Mouse (Mus musculus) left cerebral cortex, postnatal 14 days (tissue): ENCODE data around the gene B9d2. TPM values are rescaled to one million over a fixed set of nuclear protein-coding genes. Genes with fewer than 3 reads are reported as not detected.

ENCODE experiments used
- DNase-seq, 2 experiments: peaks; one replicate each; pipeline ENCODE4 v3.0.0; 2021 to 2022; ENCODE audit warnings: low spot score in 2 of 2, mixed read lengths in 1 of 2
- intact Hi-C: fragments of 180-260 bp; cut with DNase I; formaldehyde crosslinking; loops from one replicate; pipeline ENCODE4 v1.15.1; 2025
- total RNA-seq, 2 experiments: library from RNA; stranded (reverse); gene quantifications; 2 replicates each; pipeline ENCODE4 v1.2.3; 2021

Gene B9d2
- total RNA-seq, 2 experiments from 2014 or later, result 25.5 to 30.1 TPM

DNA sequence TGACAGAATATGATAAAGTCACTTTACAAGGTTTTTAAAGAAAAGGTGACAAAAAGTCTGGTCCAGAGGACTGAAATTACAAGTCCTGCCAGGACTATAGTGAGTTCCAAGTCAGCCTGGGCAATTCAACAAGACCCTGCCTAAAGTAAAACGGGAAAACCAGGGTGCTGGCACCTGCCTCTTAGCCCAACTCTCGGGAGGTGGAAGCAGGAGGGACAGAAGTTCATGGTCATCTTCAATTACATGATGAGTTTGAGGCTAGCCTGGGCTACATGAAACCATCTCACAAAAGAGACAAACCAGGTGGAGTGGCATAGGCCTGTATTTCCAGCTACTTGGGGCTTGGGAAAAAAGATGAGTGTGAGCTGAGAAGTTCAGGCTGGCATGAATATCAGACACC is 8.9 kb upstream of the B9d2 start:
- no peak for DNase-seq

DNA sequence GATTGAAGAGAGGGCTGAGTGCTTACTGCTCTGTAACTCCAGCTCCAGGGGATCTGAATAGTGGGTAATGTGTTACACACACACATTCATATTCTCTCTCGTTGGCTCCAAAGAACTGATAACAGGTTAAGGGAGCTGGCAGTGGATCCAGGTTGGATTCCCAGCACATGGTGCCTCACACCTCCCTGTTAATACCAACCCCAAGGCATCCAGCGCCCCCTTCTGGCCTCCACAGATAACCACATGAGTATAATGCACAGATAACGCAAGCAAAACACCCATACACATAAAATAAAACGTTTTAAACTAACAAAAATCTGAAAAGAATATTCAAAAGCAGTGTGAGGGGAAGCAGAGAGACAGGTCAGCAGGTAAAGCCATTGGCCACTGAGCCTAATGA is 8.1 kb upstream of the B9d2 start:
- no peak for DNase-seq
- intact Hi-C loops, result no loop called here

More for the DNA sequence above, 8.9 kb upstream of the B9d2 start:
- intact Hi-C loops, result no loop called here

DNA sequence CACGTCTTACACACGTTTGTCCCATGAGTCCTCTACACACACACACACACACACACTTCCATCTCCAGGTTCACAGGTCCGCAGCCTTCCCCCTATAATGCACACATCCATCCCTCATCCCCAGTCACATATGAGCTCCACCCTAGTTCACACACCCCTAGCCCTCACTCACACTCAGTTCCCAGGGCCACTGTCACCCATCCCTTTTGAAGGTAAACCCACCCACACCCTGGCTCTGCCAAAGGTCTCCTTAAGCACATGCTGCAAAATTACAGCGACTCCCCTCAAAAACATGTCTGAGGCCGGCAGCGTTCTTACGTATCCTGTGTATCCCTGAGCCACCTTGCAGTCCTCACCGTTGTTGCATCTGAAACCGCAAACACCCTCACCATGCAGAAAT is 6.3 kb upstream of the B9d2 start:
- intact Hi-C loops, result no loop called here

DNA sequence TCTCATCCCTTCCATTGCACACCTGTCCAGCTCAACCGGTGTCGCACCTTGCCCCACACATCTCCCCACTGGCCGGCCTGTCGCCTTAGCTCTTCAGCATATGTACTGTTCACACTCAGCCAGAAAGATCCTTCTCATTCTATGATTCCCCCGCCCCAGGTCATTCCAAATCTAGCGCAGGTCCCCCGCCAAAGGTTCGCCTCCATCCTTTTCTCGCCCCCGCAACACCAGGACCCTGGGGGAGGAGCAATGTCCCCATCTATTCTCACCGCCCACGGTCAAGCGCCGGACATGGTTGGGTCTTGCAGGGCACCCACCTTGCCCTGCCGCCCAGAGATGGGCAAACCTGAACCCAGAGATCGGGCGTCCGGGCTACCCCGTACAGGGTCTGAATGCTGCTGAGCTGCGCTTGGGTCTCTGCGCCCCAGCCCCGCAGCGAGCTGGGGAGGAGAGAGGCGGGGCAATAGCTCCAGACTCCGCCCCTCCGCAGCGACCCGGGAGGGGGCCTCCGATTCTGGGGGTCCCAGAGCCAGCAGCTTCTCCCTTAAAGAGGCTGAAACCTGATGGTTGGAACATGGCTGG is 5.8 kb upstream of the B9d2 start, which contains the start of gene Tmem91:
Gene Tmem91 (minus strand): TSS at position 448 of the 582 bp plus-strand sequence.
- intact Hi-C loops, result no loop called here
- DNase-seq, result peak in 1 of 2 experiments; percentile 22

More for the DNA sequence above, 6.3 kb upstream of the B9d2 start:
- DNase-seq, result no peak

DNA sequence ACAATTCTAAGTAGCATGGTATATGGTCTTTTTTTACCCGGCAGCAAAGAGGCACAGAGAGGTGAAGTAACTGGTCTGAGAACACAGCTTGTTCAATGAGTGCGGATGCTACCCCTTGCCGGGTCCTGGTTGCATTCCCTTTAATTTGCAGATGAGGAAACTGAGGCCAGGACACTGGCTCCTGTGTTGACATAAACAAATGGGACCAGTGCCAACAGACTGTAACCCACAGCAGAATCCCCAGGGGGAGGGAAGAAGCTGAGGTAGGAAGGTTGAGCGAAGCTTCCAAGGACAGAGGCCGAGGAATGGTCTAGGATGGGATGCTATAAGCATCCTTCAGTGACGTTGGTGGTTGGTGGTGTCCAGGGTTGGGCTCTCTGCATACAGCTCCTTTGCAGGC is 5.2 kb upstream of the B9d2 start:
- no peak for DNase-seq
- intact Hi-C loops, result no loop called here

DNA sequence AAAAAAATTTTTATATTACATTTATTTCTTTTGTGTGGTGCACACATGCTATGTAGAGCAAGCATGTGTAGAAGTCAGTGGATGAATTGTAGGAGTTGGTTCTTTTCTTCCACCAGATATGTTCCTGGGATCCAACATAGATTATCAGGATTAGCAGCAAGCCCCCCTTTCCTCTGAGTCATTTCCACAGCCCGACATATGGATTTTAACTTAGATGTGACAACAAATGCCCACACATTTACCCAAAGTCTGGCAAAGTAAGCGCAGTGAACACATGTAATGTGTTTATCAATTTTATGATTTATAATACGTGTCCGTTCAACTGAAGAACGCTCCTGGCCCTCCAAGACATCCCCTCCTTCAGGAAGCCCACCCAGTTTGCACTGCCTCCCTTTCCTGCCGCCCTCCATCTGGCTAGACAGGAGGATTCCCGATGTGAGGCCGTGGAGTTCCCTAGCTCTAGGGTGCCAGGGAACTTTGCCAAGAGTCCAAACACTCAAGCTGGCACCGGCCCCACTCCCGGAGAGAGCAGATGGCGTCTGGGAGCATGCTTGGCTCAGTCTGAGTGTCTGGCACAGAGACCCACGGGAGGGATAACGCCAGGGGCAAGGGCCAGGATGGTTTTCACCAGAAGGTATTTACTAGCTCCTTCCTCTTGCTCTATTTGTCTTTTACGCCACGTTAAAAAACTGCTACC is 4.3 kb upstream of the B9d2 start:
- intact Hi-C loops, result no loop called here
- DNase-seq, result peak; percentile 93

DNA sequence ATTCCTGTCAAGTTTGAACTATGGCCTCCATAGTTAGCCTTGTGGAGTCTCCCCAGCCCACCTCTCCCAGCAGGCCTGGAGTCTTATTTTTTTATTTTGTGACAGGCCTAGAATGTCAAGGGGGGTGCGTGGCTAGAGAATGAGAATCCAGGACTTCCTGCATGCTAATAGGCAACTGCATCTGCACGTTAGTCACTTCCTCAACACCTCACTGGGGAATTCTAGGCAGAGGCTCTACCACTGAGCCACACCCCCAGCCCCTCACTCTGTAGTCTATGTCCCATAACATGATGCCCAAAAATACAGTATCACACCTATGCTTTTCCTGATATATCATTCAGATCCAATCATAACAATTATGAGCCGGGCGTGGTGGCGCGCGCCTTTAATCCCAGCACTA is 3.6 kb upstream of the B9d2 start:
- no peak for DNase-seq
- intact Hi-C loops, result no loop called here

DNA sequence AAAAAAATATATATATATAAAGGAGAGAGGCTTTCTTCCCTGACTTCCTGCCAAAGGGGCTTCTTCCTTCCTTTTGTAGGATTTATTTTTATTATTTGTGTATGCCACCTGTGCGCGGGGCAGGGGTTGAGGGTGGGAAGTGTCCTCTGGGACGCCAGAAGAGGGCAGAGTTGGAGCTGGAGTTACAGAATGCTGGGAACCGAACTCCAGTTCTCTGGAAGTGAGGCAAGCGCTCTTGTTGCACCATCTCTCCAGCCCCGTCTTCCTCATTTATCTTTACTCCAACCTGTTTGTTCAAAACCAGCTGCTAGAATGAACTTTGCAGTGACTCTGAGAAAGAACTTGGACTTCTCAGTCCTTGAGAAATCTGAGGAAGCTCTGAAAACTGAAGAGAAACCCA is 609 bp upstream of the B9d2 start:
- DNase-seq, result no peak
- intact Hi-C loops, result no loop called here

DNA sequence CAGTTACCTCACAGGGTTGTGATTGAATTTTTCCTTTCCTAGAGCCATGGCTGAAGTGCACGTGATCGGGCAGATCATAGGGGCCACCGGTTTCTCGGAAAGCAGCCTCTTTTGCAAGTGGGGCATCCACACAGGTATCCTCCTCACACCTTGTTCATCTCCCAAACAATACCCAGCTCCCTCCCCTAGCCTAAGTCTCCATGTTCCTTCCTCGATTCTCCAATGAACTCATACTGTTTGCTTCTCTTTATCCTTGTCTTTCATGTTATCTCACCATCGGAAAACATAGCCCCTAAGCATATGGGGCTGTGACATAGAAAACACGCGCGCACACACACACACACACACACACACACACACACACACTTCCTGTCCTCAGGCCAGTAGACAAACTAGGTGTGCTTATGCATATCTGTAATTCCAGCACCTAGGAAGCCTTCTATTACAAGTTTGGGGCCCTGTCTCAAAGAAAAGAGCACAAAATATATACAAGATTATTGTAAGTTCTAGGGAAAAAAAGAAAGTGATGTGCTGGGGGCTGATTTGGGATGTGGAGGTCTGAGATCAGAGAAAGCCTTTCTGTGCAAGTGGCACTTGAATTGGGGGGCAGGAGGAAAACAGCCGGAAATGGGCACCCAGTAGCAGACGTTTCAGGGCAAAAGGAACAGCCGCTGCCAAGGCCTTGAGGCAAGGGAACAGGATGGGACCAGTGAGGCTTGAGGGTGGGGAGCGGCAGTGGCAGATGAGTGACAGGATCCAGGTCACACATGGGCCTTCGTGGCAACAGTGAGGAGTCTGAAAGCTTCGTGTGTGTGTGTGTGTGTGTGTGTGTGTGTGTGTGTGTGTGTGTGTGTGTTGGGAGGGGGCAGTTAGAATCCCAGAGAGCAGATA is 1.0 kb downstream of the B9d2 start:
- no peak for DNase-seq
- intact Hi-C loops, result no loop called here

DNA sequence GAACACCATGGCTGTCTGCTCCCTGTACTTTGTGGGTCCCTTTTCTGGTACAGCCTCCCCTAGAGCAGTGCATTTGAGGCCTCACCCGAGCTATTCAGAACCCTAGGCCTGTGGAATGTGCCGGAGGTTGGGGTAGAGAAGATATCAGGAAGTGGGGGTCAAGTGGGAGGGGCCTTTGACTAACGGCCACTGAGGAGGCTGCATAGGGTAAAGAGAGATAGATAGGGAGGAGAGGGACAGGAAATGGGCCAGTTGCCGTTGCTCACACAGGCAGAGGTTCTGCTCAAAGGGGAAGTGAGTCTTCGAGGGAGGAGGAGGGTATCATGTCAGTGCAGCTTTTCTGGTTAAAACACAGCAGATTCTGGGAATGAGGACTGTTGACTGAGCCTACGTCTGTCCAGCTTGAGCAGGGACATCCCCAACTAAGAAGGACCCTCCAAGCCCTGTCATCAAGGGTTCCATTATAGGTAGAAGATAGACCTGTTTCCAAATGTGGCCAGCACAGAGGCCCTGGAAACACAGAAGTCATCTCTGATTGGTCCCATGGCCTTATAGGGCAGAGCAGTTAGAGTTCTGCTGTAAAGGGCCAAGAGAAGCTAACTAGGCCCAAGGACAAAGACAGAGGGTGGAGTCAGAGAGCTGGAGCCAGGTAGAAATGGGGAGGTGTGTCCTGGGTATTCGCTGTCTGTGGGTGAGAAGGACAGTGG is 3.0 kb downstream of the B9d2 start:
- intact Hi-C loops, result no loop called here

DNA sequence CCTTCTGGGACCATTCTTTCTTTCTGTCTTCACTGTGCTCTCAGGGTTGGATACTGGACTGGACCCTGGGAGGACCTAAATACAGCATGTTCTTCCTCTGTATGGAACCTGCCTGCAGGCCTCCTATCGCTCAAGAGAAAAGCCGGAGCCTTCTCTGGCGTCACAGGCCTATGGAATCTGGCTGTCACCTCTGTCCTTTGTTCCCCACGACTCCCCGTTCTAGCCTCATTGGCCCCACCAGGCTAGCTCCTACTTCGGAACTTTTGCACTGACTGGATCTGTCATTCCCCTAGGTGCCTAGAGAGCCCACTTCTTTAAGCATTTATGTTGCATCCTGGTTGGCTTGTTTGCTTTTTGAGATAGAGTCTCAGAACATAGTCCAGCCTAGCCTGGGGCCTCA is 4.1 kb downstream of the B9d2 start:
- DNase-seq, result no peak
- intact Hi-C loops, result no loop called here

More for the DNA sequence above, 3.0 kb downstream of the B9d2 start:
- DNase-seq, result no peak

DNA sequence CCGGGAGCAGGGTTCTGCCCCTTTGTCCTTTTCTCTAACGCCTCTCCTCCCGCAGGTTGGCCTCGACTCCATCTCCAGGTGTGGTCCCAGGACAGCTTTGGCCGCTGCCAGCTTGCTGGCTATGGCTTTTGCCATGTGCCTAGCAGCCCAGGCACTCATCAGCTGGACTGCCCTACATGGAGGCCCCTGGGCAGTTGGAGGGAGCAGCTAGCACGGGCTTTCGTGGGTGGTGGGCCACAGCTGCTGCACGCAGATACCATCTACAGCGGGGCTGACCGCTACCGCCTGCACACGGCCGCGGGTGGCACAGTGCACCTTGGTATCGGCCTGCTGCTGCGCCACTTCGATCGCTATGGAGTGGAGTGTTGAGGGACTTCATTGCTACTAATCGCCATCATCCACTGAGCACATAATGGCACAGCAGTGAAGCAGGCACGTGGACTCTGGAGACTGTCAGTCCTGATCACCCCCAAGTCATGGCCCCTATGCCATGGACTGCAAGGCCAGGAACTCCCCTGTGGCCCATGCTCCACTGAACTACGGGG is 5.4 kb downstream of the B9d2 start:
- intact Hi-C loops, result no loop called here
- no peak for DNase-seq

DNA sequence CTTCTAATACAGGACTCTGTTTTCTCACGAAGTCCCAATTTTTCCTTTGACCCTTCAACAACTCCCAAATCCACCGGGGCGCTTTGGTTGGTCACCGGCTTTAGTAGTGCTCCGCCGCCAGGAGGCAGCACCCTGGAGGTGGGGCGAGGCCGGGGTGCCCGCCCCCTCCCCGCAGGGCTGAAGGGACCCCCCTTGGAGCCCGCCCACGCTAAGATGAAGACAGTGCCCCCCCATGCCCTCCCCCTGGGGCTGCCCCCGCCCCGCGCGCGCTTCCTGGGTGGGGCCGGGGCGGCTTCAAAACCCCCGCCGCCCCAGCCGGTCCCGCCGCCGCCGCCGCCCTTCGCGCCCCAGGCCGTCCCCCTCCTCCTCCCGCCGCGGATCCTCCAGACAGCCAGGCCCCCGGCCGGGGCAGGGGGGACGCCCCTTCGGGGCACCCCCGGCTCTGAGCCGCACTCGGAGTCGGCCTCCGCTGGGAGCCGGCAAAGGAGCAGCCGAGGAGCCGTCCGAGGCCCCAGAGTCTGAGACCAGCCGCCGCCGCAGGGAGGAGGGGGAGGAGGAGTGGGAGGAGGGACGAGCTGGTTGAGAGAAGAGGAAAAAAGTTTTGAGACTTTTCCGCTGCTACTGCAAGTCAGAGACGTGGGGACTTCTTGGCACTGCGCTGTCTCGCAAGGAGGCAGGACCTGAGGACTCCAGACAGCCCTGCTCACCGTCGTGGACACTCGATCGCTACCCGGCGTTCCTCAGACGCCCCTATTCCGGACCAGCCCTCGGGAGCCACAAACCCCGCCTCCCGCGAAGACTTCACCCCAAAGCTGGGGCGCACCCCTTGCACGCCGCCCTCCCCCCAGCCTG is 6.3 kb downstream of the B9d2 start, which contains the start of gene Tgfb1:
Gene Tgfb1 (plus strand): TSS at position 323 of the 852 bp plus-strand sequence.
- DNase-seq, result no peak
- intact Hi-C loops, result no loop called here

DNA sequence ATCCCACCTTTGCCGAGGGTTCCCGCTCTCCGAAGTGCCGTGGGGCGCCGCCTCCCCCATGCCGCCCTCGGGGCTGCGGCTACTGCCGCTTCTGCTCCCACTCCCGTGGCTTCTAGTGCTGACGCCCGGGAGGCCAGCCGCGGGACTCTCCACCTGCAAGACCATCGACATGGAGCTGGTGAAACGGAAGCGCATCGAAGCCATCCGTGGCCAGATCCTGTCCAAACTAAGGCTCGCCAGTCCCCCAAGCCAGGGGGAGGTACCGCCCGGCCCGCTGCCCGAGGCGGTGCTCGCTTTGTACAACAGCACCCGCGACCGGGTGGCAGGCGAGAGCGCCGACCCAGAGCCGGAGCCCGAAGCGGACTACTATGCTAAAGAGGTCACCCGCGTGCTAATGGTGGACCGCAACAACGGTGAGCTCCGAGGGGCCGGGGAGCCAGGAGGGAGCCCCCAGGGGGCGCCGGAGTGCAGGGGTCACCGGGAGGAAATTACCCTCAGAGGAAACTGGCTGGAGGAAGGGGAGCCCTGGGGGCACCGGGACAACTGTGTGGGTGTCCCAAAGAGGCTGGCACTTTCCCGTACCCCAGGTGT is 7.3 kb downstream of the B9d2 start:
- intact Hi-C loops, result no loop called here

DNA sequence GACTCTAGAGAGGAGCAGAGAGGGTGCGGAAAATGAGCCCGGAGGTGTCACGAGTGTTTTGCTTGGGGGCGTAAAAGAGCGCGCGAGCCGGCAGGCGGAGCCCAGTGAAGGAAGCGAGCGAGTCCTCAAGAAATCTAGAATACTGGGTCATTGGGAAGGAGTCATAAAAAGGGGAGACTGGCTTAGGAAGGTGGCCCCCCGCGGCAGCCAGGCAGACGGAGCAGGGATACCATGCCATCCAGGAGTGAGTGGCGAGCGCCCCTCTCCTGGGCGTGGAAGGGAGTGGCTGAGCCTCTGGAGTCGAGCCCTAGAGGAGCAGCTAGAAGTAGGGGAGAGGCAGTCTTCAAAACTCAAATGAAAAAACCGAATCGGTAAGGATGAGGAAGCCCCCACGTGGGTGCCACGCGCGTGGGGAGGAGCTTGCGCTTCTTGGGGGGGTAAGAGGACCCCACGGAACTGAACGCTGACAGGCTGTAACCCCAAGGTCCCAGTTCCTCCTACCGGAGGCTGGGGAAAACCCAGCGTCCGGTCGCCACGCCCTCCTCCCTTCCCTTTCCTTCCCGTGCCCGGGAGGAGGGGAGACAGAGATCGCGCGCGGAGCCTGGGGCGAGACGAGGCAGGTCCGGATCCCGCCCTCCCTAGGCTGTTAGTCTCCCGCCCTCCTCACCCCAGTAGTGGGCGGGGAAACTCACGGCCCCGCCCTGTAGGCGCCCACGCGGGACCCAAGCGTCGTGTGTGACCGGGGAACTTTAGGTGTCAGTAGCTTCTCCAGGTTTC is 8.4 kb downstream of the B9d2 start:
- DNase-seq, result no peak
- intact Hi-C loops, result no loop called here

More for the DNA sequence above, 7.3 kb downstream of the B9d2 start:
- no peak for DNase-seq

DNA sequence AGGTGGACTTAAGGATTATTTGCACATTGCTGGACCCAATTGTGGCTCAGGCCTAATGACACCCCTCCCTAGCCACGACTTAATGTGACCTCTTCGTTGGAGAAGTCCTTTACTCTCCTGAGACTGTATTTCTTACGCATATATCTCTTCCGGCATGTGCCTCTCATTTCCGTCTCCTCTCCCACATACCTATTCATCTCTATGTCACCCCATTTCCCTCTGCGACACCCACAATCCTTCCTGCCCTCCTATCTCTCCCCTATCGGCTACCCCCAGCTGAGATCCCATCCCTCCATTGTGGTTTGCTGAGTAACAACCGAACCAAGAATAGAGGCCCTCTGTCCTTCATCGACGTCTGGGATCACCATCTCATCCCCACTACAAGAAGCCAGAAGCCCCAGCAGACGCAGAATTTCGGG is 9.0 kb downstream of the B9d2 start:
- no peak for DNase-seq

DNA sequence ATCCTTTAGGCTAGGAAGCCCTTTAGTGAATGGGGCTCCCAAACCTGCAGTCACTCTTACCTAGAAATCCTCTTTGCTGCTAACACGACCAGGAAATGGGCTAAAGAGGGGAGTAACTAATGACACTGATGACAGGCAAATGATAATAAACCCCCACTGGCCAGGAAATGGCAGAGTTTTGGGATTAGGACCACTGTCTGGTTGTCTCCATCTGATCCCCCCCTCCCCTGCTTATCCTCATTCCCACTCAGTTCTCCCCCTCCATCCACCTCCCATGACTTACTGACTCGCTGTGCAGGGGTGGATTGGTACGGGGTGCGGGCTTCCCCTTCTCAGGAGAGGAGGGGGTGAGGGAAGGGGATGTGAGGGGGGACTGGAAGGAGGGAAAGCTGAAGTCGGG is 9.5 kb downstream of the B9d2 start:
- DNase-seq, result no peak
- intact Hi-C loops, result no loop called here

More for the DNA sequence above, 9.0 kb downstream of the B9d2 start:
- intact Hi-C loops, result no loop called here
